Mouse (Mus musculus) limb, embryonic 15.5 days (tissue): Measurements from ENCODE around the gene Gm960. TPM values are rescaled to one million over a fixed set of nuclear protein-coding genes. Genes with fewer than 3 reads are reported as not detected.
A peak's percentile ranks its signal among the peaks of the same experiment; 100 is the strongest.

ENCODE experiments used
- ATAC-seq: fragments of 200-750 bp; cut with Nextera tagmentation; 2 replicates; pipeline ENCODE4 v1.8.0; 2017; ENCODE audit warnings: low read depth, moderate TSS enrichment; ENCODE audit not compliant: insufficient number of reproducible peaks, low FRiP score, low TSS enrichment
- H3K27ac ChIP-seq: fragments of 300-500 bp; sonication (generic); 2 replicates; pipeline ENCODE4 v1.5.1; 2015; ENCODE audit warnings: moderate library complexity, mild to moderate bottlenecking, inconsistent platforms
- H3K27me3 ChIP-seq: fragments of 300-500 bp; sonication (generic); 2 replicates; pipeline ENCODE4 v1.6.1; 2015; ENCODE audit warnings: inconsistent platforms
- H3K36me3 ChIP-seq: fragments of 300-500 bp; sonication (generic); 2 replicates; pipeline ENCODE4 v1.6.1; 2015; ENCODE audit warnings: inconsistent platforms
- H3K4me1 ChIP-seq: fragments of 300-500 bp; sonication (generic); 2 replicates; pipeline ENCODE4 v1.6.1; 2015; ENCODE audit warnings: inconsistent platforms
- H3K4me2 ChIP-seq: fragments of 300-500 bp; sonication (generic); 2 replicates; pipeline ENCODE4 v1.6.1; 2015; ENCODE audit warnings: mild to moderate bottlenecking, inconsistent platforms
- H3K4me3 ChIP-seq: fragments of 300-500 bp; sonication (generic); 2 replicates; pipeline ENCODE4 v1.5.1; 2015; ENCODE audit warnings: mild to moderate bottlenecking, inconsistent platforms
- H3K9ac ChIP-seq: fragments of 300-500 bp; sonication (generic); 2 replicates; pipeline ENCODE4 v1.6.1; 2015; ENCODE audit warnings: inconsistent platforms
- H3K9me3 ChIP-seq: fragments of 300-500 bp; sonication (generic); 2 replicates; pipeline ENCODE4 v1.6.1; 2016; ENCODE audit warnings: inconsistent platforms
- WGBS: fragments of 180-500 bp; shearing (Covaris S2); methylation state at CpG from one replicate; pipeline ENCODE4 v1.1.7; 2015; 5-methylcytosine and 5-hydroxymethylcytosine counted together
- polyA plus RNA-seq: library from polyadenylated mRNA; unstranded; fragments of >200 nt; fragmentation: Nextera tagmentation; extraction: Ambion mirVana; gene quantifications from 2 replicates; pipeline ENCODE4 v1.2.1, GENCODE M21; 2015

Gm960 gene
- polyA plus RNA-seq: 2.9 and 4.0 TPM in 2 replicates

GRCm38 (mm10) chr19:4698205-4698677 is at the start of gene Gm960:
Gm960 (minus strand) TSS chr19:4698668.
- H3K27me3 ChIP-seq: peaks cover 46% of the 10 kb centered on the region
- no peak for ATAC-seq

GRCm38 (mm10) chr19:4747631-4748312 is 49.3 kb upstream of the Gm960 start:
- Histone ChIP-seq H3K9me3 (no peaks in the 10 kb centered on the region), H3K9ac (no peak overlapping the region), H3K27me3 (no peaks in the 10 kb centered on the region), H3K27ac (no peak overlapping the region), H3K4me1 (peaks cover 5% of the 10 kb centered on the region), H3K36me3 (0 out of 2 replicates have a peak, but pooled peaks cover 4% of the 10 kb centered on the region), H3K4me3 (no peak overlapping the region), H3K4me2 (no peak overlapping the region)
- 90% methylated on average over 9 of the region's 9 CpGs for WGBS
- no peak for ATAC-seq

More at GRCm38 (mm10) chr19:4698205-4698677, at the start of gene Gm960:
- H3K4me3 ChIP-seq: peak within 1 kb of the TSS; percentile 54
- peak within 1 kb of the TSS; percentile 87 for H3K4me2 ChIP-seq
- no peak within 1 kb of the TSS for H3K27ac ChIP-seq
- H3K4me1 ChIP-seq: peaks cover 14% of the 10 kb centered on the region
- H3K9ac ChIP-seq: peak within 1 kb of the TSS; percentile 18; the same call in 1 of the 2 replicates
- under 1% methylated on average over 40 of the region's 40 CpGs for WGBS
- no peaks in the 10 kb centered on the region for H3K36me3 ChIP-seq
- no peaks in the 10 kb centered on the region for H3K9me3 ChIP-seq

- peaks cover 5% of the 10 kb centered on the region for H3K4me1 ChIP-seq
- H3K9ac ChIP-seq: no peak overlapping the region
- H3K36me3 ChIP-seq: 0 out of 2 replicates have a peak, but pooled peaks cover 4% of the 10 kb centered on the region
- WGBS: 84% methylated on average over 14 of the region's 14 CpGs
- no peak overlapping the region for H3K4me3 ChIP-seq
- H3K4me2 ChIP-seq: no peak overlapping the region
- no peaks in the 10 kb centered on the region for H3K9me3 ChIP-seq
- H3K27ac ChIP-seq: no peak overlapping the region
- no peaks in the 10 kb centered on the region for H3K27me3 ChIP-seq
- ATAC-seq: no peak
Observed at GRCm38 (mm10) chr19:4746611-4747010, 48.1 kb upstream of the Gm960 start.

GRCm38 (mm10) chr19:4745681-4746080 is 47.2 kb upstream of the Gm960 start:
- Histone ChIP-seq H3K4me3 (no peak overlapping the region), H3K27me3 (no peaks in the 10 kb centered on the region), H3K4me2 (no peak overlapping the region), H3K9ac (no peak overlapping the region), H3K4me1 (peaks cover 5% of the 10 kb centered on the region), H3K27ac (no peak overlapping the region), H3K36me3 (0 out of 2 replicates have a peak, but pooled peaks cover 4% of the 10 kb centered on the region), H3K9me3 (no peaks in the 10 kb centered on the region)
- 91% methylated on average over 10 of the region's 10 CpGs for WGBS
- ATAC-seq: no peak

- Histone ChIP-seq H3K9ac (no peak overlapping the region), H3K4me3 (no peak overlapping the region), H3K27ac (no peak overlapping the region), H3K27me3 (no peaks in the 10 kb centered on the region), H3K36me3 (0 out of 2 replicates have a peak, but pooled peaks cover 4% of the 10 kb centered on the region), H3K4me2 (no peak overlapping the region), H3K4me1 (peaks cover 5% of the 10 kb centered on the region), H3K9me3 (no peaks in the 10 kb centered on the region)
- no peak for ATAC-seq
- 56% methylated on average over 9 of the region's 9 CpGs for WGBS
Observed at GRCm38 (mm10) chr19:4745057-4745456, 46.6 kb upstream of the Gm960 start.

GRCm38 (mm10) chr19:4744026-4744425 is 45.6 kb upstream of the Gm960 start:
- no peak overlapping the region for H3K9ac ChIP-seq
- 78% methylated on average over 14 of the region's 14 CpGs for WGBS
- H3K4me2 ChIP-seq: no peak overlapping the region
- ATAC-seq: no peak
- no peaks in the 10 kb centered on the region for H3K9me3 ChIP-seq
- H3K27me3 ChIP-seq: no peaks in the 10 kb centered on the region
- H3K27ac ChIP-seq: no peak overlapping the region
- no peak overlapping the region for H3K4me3 ChIP-seq
- H3K4me1 ChIP-seq: peaks cover 5% of the 10 kb centered on the region
- 0 out of 2 replicates have a peak, but pooled peaks cover 4% of the 10 kb centered on the region for H3K36me3 ChIP-seq

- Histone ChIP-seq H3K27ac (no peak overlapping the region), H3K4me2 (no peak overlapping the region), H3K9me3 (no peaks in the 10 kb centered on the region), H3K36me3 (0 out of 2 replicates have a peak, but pooled peaks cover 4% of the 10 kb centered on the region), H3K27me3 (no peaks in the 10 kb centered on the region), H3K4me1 (peaks cover 5% of the 10 kb centered on the region), H3K9ac (no peak overlapping the region), H3K4me3 (no peak overlapping the region)
- ATAC-seq: no peak
- WGBS: 40% methylated on average over 5 of the region's 5 CpGs
Observed at GRCm38 (mm10) chr19:4743524-4743923, 45.1 kb upstream of the Gm960 start.

GRCm38 (mm10) chr19:4742229-4742628 is 43.8 kb upstream of the Gm960 start:
- no peak for ATAC-seq
- H3K27me3 ChIP-seq: no peaks in the 10 kb centered on the region
- peaks cover 5% of the 10 kb centered on the region for H3K4me1 ChIP-seq
- H3K9me3 ChIP-seq: no peaks in the 10 kb centered on the region
- no peak overlapping the region for H3K9ac ChIP-seq
- H3K27ac ChIP-seq: no peak overlapping the region
- no peak overlapping the region for H3K4me3 ChIP-seq
- peaks cover 5% of the 10 kb centered on the region; the same call in 1 of the 2 replicates for H3K36me3 ChIP-seq
- H3K4me2 ChIP-seq: no peak overlapping the region
- WGBS: 90% methylated on average over 6 of the region's 6 CpGs

GRCm38 (mm10) chr19:4741482-4741881 is 43.0 kb upstream of the Gm960 start:
- Histone ChIP-seq H3K9me3 (no peaks in the 10 kb centered on the region), H3K4me1 (peaks cover 5% of the 10 kb centered on the region), H3K27ac (no peak overlapping the region), H3K36me3 (peaks cover 4% of the 10 kb centered on the region; the same call in 1 of the 2 replicates), H3K9ac (no peak overlapping the region), H3K27me3 (no peaks in the 10 kb centered on the region), H3K4me2 (no peak overlapping the region), H3K4me3 (no peak overlapping the region)
- ATAC-seq: no peak
- WGBS: 76% methylated on average over 10 of the region's 10 CpGs

GRCm38 (mm10) chr19:4739762-4740161 is 41.3 kb upstream of the Gm960 start:
- H3K4me1 ChIP-seq: no peaks in the 10 kb centered on the region
- peaks cover 4% of the 10 kb centered on the region; the same call in 1 of the 2 replicates for H3K36me3 ChIP-seq
- H3K27me3 ChIP-seq: no peaks in the 10 kb centered on the region
- no peaks in the 10 kb centered on the region for H3K9me3 ChIP-seq
- no peak overlapping the region for H3K4me3 ChIP-seq
- ATAC-seq: no peak
- H3K4me2 ChIP-seq: no peak overlapping the region
- 91% methylated on average over 5 of the region's 5 CpGs for WGBS
- no peak overlapping the region for H3K9ac ChIP-seq
- no peak overlapping the region for H3K27ac ChIP-seq

GRCm38 (mm10) chr19:4739053-4739452 is 40.6 kb upstream of the Gm960 start:
- no peaks in the 10 kb centered on the region for H3K27me3 ChIP-seq

GRCm38 (mm10) chr19:4737866-4738265 is 39.4 kb upstream of the Gm960 start:
- peaks cover 4% of the 10 kb centered on the region; the same call in 1 of the 2 replicates for H3K36me3 ChIP-seq
- no peak overlapping the region for H3K4me3 ChIP-seq
- WGBS: 86% methylated on average over 13 of the region's 13 CpGs

More at GRCm38 (mm10) chr19:4739053-4739452, 40.6 kb upstream of the Gm960 start:
- H3K4me2 ChIP-seq: no peak overlapping the region
- H3K9me3 ChIP-seq: no peaks in the 10 kb centered on the region
- H3K4me3 ChIP-seq: no peak overlapping the region
- no peak for ATAC-seq
- no peak overlapping the region for H3K9ac ChIP-seq
- H3K4me1 ChIP-seq: no peaks in the 10 kb centered on the region
- H3K36me3 ChIP-seq: peaks cover 4% of the 10 kb centered on the region; the same call in 1 of the 2 replicates
- WGBS: 90% methylated on average over 11 of the region's 11 CpGs
- H3K27ac ChIP-seq: no peak overlapping the region

More at GRCm38 (mm10) chr19:4737866-4738265, 39.4 kb upstream of the Gm960 start:
- H3K4me1 ChIP-seq: no peaks in the 10 kb centered on the region
- no peaks in the 10 kb centered on the region for H3K27me3 ChIP-seq
- H3K9ac ChIP-seq: no peak overlapping the region
- no peak for ATAC-seq
- no peak overlapping the region for H3K27ac ChIP-seq
- H3K4me2 ChIP-seq: no peak overlapping the region
- H3K9me3 ChIP-seq: no peaks in the 10 kb centered on the region
